Mouse (Mus musculus): Measurements from ENCODE around the gene Cpm. TPM values are rescaled to one million over a fixed set of nuclear protein-coding genes. Genes with fewer than 3 reads are reported as not detected.
A peak's percentile ranks its signal among the peaks of the same experiment; 100 is the strongest.
"Not testable (repeated sequence)": the region's sequence is repeated elsewhere in the genome, so short reads cannot be mapped to it uniquely, and the experiment has no call there.

The Cpm gene
- polyA plus RNA-seq, 1 experiment from 2014 or later: 5.4 TPM

- Histone ChIP-seq H3K9me3 (replicated peaks) (no peaks in the 10 kb centered on the region), H3K4me1 (peaks cover 19% of the 10 kb centered on the region), H3K36me3 (peaks cover 54% of the 10 kb centered on the region), H3K4me3 (peak overlapping the region; percentile 90), H3K27ac (replicated peaks) (no peak overlapping the region), H3K27me3 (ENCODE audit: low read depth, poor library complexity, severe bottlenecking) (no peaks in the 10 kb centered on the region)
- 93% methylated on average over 9 of the region's 9 CpGs for WGBS
- DNase-seq (ENCODE audit: low spot score): no peak
These were observed 79.6 kb downstream of the Cpm start for GRCm38 (mm10) chr10:117708856-117709255.

GRCm38 (mm10) chr10:117709326-117709830 lies 80.1 kb downstream of the Cpm start:
- DNase-seq (ENCODE audit: low spot score): no peak
- Histone ChIP-seq H3K9me3 (replicated peaks) (no peaks in the 10 kb centered on the region), H3K27ac (replicated peaks) (peak overlapping the region; percentile 100), H3K4me1 (peaks cover 19% of the 10 kb centered on the region), H3K36me3 (peaks cover 49% of the 10 kb centered on the region), H3K4me3 (peak overlapping the region; percentile 90), H3K27me3 (ENCODE audit: low read depth, poor library complexity, severe bottlenecking) (no peaks in the 10 kb centered on the region)
- 65% methylated on average over 12 of the region's 12 CpGs for WGBS

DNA sequence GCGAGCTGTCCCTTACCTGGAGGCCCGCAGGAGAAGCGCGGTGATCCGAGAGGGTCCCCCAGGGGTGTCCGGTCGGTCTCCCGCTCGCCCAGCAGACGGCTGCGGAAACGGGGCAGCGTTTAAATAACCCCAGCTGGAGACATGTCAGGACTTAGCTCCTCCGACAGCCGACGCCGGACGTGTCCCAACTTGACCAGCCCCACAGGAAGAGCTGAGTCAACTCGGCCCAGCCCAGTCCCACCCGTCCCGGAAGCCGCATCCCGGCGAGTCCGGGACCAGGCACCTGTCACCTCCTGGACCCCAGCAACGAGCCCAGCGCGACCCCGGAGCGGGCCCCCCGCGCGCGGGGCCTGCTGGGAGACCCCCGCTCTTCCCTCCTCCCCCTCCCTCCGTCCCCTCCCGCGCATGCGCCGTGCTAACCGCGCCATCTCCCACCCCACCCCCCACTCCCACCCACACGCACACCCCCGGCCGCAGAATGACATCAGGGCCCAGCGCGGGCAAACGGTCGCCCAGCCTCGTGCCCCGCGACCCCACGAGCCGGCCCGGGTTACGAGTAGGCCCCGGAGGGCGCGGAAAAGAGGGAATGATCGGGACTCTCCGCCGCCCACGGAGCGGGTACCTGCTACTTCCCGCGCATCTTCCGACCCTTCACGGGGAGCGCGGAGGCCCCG lies 80.8 kb downstream of the Cpm start:
- Histone ChIP-seq H3K9me3 (replicated peaks) (no peaks in the 10 kb centered on the region), H3K36me3 (peaks cover 42% of the 10 kb centered on the region), H3K4me3 (peak overlapping the region; percentile 90), H3K27ac (replicated peaks) (peak overlapping the region; percentile 100), H3K4me1 (peaks cover 19% of the 10 kb centered on the region), H3K27me3 (ENCODE audit: low read depth, poor library complexity, severe bottlenecking) (no peaks in the 10 kb centered on the region)
- under 1% methylated on average over 65 of the region's 71 CpGs for WGBS
- DNase-seq (ENCODE audit: low spot score): peak; percentile 90

GRCm38 (mm10) chr10:117710604-117711141 lies 81.4 kb downstream of the Cpm start, which contains the start of gene Mdm2:
Gene Mdm2, minus strand, starts transcription at chr10:117710758.
- peak within 1 kb of the TSS; percentile 90 for H3K4me3 ChIP-seq
- H3K4me1 ChIP-seq: peaks cover 19% of the 10 kb centered on the region
- H3K36me3 ChIP-seq: peaks cover 36% of the 10 kb centered on the region
- WGBS: under 1% methylated on average over 52 of the region's 52 CpGs
- no peaks in the 10 kb centered on the region for H3K27me3 ChIP-seq (ENCODE audit: low read depth, poor library complexity, severe bottlenecking)
- H3K9me3 ChIP-seq (replicated peaks): no peaks in the 10 kb centered on the region
- peak; percentile 96 for DNase-seq (ENCODE audit: low spot score)
- peak within 1 kb of the TSS; percentile 100 for H3K27ac ChIP-seq (replicated peaks)

GRCm38 (mm10) chr10:117711408-117711807 lies 82.1 kb downstream of the Cpm start:
- no peaks in the 10 kb centered on the region for H3K27me3 ChIP-seq (ENCODE audit: low read depth, poor library complexity, severe bottlenecking)
- no peak for DNase-seq (ENCODE audit: low spot score)
- peak overlapping the region; percentile 100 for H3K27ac ChIP-seq (replicated peaks)
- H3K4me1 ChIP-seq: peaks cover 19% of the 10 kb centered on the region
- WGBS: 70% methylated on average over 5 of the region's 5 CpGs
- H3K9me3 ChIP-seq (replicated peaks): no peaks in the 10 kb centered on the region
- H3K4me3 ChIP-seq: peak overlapping the region; percentile 90
- peaks cover 28% of the 10 kb centered on the region for H3K36me3 ChIP-seq

DNA sequence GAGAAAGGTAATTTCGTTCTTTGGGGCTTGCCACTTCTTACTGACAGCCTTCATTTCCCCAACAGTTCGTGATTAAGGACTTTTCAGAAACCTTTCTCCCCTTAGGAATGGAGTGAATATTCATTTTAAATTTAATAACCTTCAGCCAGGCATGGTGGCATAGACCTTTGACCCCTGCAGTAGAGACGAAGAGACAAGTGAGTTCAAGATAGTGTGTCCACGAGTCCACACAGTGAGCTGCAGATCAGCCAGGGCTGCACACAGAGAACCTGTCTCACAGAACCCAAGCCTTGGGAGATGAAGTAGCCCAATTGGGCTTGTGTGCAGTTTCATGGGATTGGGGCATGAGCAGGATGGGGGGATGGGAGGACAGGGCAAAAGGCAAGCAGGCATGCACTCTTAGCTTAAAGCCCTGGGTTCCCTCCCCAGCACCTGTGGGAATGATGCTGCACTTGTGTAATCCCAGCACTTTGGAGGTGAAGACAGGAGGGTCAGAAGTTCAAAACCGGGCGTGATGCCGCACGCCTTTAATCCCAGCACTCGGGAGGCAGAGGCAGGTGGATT lies 83.0 kb downstream of the Cpm start:
- Histone ChIP-seq H3K27me3 (ENCODE audit: low read depth, poor library complexity, severe bottlenecking) (no peaks in the 10 kb centered on the region), H3K4me1 (peaks cover 22% of the 10 kb centered on the region), H3K4me3 (no peak overlapping the region), H3K36me3 (peaks cover 20% of the 10 kb centered on the region), H3K9me3 (replicated peaks) (no peaks in the 10 kb centered on the region), H3K27ac (replicated peaks) (no peak overlapping the region)
- no peak for DNase-seq (ENCODE audit: low spot score)
- 93% methylated on average over 9 of the region's 9 CpGs for WGBS

DNA sequence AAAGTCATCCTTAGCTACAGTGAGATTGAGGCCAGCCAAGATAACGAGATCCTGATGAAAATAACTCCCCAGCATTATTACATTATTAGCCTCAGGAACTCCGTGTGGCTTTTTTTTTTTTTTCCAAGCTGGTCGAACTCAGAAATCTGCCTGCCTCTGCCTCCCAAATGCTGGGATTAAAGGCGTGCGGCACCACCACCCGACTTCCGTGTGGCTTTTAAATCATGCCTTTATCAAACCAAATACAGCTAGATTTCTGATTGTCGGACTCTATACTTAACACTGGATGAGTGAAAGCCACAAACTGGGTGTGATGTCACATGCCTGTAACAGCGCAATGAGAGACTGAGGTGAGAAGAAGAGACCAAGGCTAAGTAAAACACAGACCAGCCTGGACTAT lies 83.6 kb downstream of the Cpm start:
- Histone ChIP-seq H3K4me3 (no peak overlapping the region), H3K4me1 (peaks cover 28% of the 10 kb centered on the region), H3K36me3 (peaks cover 14% of the 10 kb centered on the region), H3K27ac (replicated peaks) (no peak overlapping the region), H3K27me3 (ENCODE audit: low read depth, poor library complexity, severe bottlenecking) (no peaks in the 10 kb centered on the region), H3K9me3 (replicated peaks) (no peaks in the 10 kb centered on the region)
- WGBS: 95% methylated on average over 9 of the region's 9 CpGs
- DNase-seq (ENCODE audit: low spot score): no peak

GRCm38 (mm10) chr10:117713466-117713865 lies 84.2 kb downstream of the Cpm start:
- Histone ChIP-seq H3K9me3 (replicated peaks) (no peaks in the 10 kb centered on the region), H3K27me3 (ENCODE audit: low read depth, poor library complexity, severe bottlenecking) (no peaks in the 10 kb centered on the region)
- WGBS: 94% methylated on average over 8 of the region's 8 CpGs

GRCm38 (mm10) chr10:117714048-117714545 lies 84.8 kb downstream of the Cpm start:
- Histone ChIP-seq H3K4me3 (no peak overlapping the region), H3K36me3 (peaks cover 1% of the 10 kb centered on the region), H3K27ac (replicated peaks) (no peak overlapping the region), H3K27me3 (ENCODE audit: low read depth, poor library complexity, severe bottlenecking) (no peaks in the 10 kb centered on the region), H3K4me1 (peaks cover 26% of the 10 kb centered on the region), H3K9me3 (replicated peaks) (no peaks in the 10 kb centered on the region)
- WGBS: 95% methylated on average over 3 of the region's 3 CpGs
- DNase-seq (ENCODE audit: low spot score): no peak

More at GRCm38 (mm10) chr10:117713466-117713865, 84.2 kb downstream of the Cpm start:
- Histone ChIP-seq H3K27ac (replicated peaks) (no peak overlapping the region), H3K4me1 (peaks cover 31% of the 10 kb centered on the region), H3K36me3 (peaks cover 8% of the 10 kb centered on the region), H3K4me3 (no peak overlapping the region)
- no peak for DNase-seq (ENCODE audit: low spot score)

- no peaks in the 10 kb centered on the region for H3K9me3 ChIP-seq (replicated peaks)
- H3K4me3 ChIP-seq: no peak overlapping the region
- H3K27me3 ChIP-seq (ENCODE audit: low read depth, poor library complexity, severe bottlenecking): no peaks in the 10 kb centered on the region
- DNase-seq (ENCODE audit: low spot score): no peak
- H3K4me1 ChIP-seq: peaks cover 20% of the 10 kb centered on the region
- no peak overlapping the region for H3K27ac ChIP-seq (replicated peaks)
- 77% methylated on average over 4 of the region's 4 CpGs for WGBS
- no peaks in the 10 kb centered on the region for H3K36me3 ChIP-seq
These were observed 85.7 kb downstream of the Cpm start for GRCm38 (mm10) chr10:117714928-117715500.

GRCm38 (mm10) chr10:117715654-117716053 lies 86.4 kb downstream of the Cpm start:
- WGBS: 90% methylated on average over 1 of the region's 1 CpGs
- not testable (repeated sequence) for H3K4me3 ChIP-seq; H3K9me3 ChIP-seq (replicated peaks); DNase-seq (ENCODE audit: low spot score); H3K27me3 ChIP-seq (ENCODE audit: low read depth, poor library complexity, severe bottlenecking); H3K27ac ChIP-seq (replicated peaks); H3K36me3 ChIP-seq
- peaks cover 20% of the 10 kb centered on the region for H3K4me1 ChIP-seq

- H3K27ac ChIP-seq (replicated peaks): no peak overlapping the region
- no peaks in the 10 kb centered on the region for H3K9me3 ChIP-seq (replicated peaks)
- peaks cover 13% of the 10 kb centered on the region for H3K4me1 ChIP-seq
- no peaks in the 10 kb centered on the region for H3K27me3 ChIP-seq (ENCODE audit: low read depth, poor library complexity, severe bottlenecking)
- 89% methylated on average over 3 of the region's 3 CpGs for WGBS
- H3K4me3 ChIP-seq: no peak overlapping the region
- H3K36me3 ChIP-seq: no peaks in the 10 kb centered on the region
- no peak for DNase-seq (ENCODE audit: low spot score)
These were observed 87.4 kb downstream of the Cpm start for GRCm38 (mm10) chr10:117716686-117717085.
